Mouse (Mus musculus) B cell, adult 62 days (primary cell): ENCODE measurements around the gene Olfr298. TPM values are rescaled to one million over a fixed set of nuclear protein-coding genes. Genes with fewer than 3 reads are reported as not detected.

Source experiments
- total RNA-seq: library from RNA; stranded (reverse); gene quantifications from 4 replicates; pipeline ENCODE4 v1.2.4, GENCODE M21; 2023

Olfr298 gene
- not detected in 4 replicates for total RNA-seq

DNA sequence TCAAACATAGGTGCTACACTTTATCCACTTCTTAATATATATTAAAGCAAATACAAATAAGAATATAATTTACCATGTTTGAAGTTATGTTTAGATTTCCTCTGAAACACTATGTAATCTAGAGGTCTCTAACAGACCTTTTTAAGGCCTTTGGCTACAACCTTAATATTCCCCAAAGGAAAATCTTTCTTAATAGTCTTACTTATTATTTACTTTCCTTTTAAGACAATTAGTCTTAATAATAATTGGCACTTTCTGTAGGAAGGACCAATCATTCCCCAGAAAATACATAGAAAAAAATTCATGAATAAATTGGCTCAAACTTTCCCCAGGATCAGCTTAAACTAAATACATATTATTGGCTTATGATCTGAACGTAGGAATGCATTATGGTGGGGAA, at the start of gene Olfr298:
TSS of gene Olfr298 (minus strand) at position 101 of the 400 bp plus-strand sequence.

GRCm38 (mm10) chr7:86519668-86520067, 27.4 kb upstream of the Olfr298 start, which contains the start of gene Olfr297:
Gene Olfr297 (plus strand): TSS chr7:86519968.

DNA sequence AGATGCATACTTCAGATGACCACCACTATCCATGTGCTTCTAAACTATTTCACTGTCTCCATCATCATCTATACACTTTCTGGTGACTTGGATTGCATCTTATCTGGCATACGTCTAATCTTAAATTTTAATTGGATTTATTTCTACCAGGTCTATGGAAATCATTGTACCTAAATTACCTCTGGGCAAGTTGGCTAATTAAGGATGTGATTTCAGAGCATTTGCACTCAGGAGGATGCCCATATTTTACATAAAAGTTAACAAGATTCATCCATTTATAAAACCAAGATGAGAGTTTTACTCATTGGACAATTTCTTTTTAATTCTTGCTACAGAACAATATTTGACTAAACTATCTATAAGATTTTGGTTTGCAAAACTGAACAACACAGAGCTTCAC, 32.7 kb downstream of the Olfr298 start, which contains the start of gene Olfr299:
TSS of gene Olfr299 (plus strand) at position 301 of the 400 bp plus-strand sequence.

Other genes with a start within 250 kb of the Olfr298 start
- gene Vmn2r76, start 246.2 kb downstream of the Olfr298 start, total RNA-seq = not detected in 4 replicates
- not detected in 4 replicates for gene Olfr310, start 215.3 kb downstream of the Olfr298 start, total RNA-seq
- gene Olfr309, start 178.8 kb downstream of the Olfr298 start, total RNA-seq = not detected in 4 replicates
- not detected in 4 replicates for gene Olfr308, start 166.9 kb downstream of the Olfr298 start, total RNA-seq
- not detected in 4 replicates for gene Olfr307, start 154.9 kb downstream of the Olfr298 start, total RNA-seq
- gene Olfr305, start 125.6 kb downstream of the Olfr298 start, total RNA-seq = not detected in 4 replicates
- gene Olfr304, start 105.8 kb downstream of the Olfr298 start, total RNA-seq = not detected in 4 replicates
- gene Olfr303, start 94.7 kb downstream of the Olfr298 start, total RNA-seq = not detected in 4 replicates
- gene Olfr301, start 88.6 kb downstream of the Olfr298 start, total RNA-seq = not detected in 4 replicates
- gene Olfr299, start 32.6 kb downstream of the Olfr298 start, total RNA-seq = not detected in 4 replicates
- gene Olfr297, start 27.5 kb upstream of the Olfr298 start, total RNA-seq = not detected in 4 replicates
- gene Olfr295, start 91.4 kb upstream of the Olfr298 start, total RNA-seq = not detected in 4 replicates
- gene Olfr294, start 124.2 kb upstream of the Olfr298 start, total RNA-seq = not detected in 4 replicates
- not detected in 4 replicates for gene Olfr293, start 156.6 kb upstream of the Olfr298 start, total RNA-seq
- not detected in 4 replicates for gene Olfr292, start 195.8 kb upstream of the Olfr298 start, total RNA-seq